Comparison of ENCODE assay signal across 9 mouse cellular contexts in the genomic region with DNA sequence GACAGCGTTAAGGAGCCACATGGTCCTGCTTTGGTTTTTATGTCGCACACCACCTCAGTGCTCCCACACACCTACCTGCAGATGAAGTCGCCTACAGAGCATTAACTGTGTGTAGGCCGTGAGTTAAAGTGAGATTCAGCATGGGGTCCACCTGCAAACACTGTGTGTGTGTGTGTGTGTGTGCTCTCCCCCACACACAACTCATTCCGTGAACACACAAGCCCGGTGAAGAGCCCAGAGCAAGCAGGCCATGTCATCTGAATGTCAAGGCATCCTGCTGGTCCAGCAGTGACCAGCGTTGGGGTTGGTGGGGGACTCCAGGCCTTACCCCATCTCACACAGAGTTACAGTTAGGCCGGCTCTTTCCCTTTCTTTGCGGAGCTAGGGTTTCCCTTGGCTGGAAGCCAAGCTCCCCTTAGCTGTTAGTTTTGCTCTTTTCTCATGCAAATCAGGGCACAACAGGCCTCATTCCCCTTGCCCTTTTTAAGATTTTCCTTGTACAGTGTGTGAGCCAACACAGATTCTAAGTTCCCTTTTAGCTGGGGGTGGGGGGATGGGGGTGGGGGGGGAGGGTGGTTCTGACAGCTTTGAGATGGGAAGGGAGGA.
DNase-seq lines count a peak whose midpoint lies in the region; ATAC-seq and TF ChIP-seq lines count a peak whose summit lies in the region.
"Had no signal": no experiment of that assay in that cellular context is flagged by ENCODE, and none has a peak within 500 bp of the region (broad histone marks: within the 10 kb centered on the region; RNA-seq: fewer than 3 reads in every experiment).

No protein-coding gene starts in this region.

- H3K4me1 ChIP-seq in forebrain, embryonic 12.5 days = peaks cover 43% of the 10 kb centered on the region
- H3K4me1 ChIP-seq in midbrain, embryonic 10.5 days = peaks cover 39% of the 10 kb centered on the region

- no peaks in the 10 kb centered on the region for H3K36me3 ChIP-seq in forebrain, embryonic 12.5 days (replicated peaks)
- no peaks in the 10 kb centered on the region; the same call in 1 of the 2 replicates for H3K36me3 ChIP-seq in midbrain, embryonic 10.5 days

- peak; percentile 51 for DNase-seq in kidney, postnatal 10 days
- DNase-seq in kidney, adult 18-20 months = no peak
- peak; percentile 90 for DNase-seq in R1 (ENCODE audit: low read depth, low spot score)
- DNase-seq in midbrain, embryonic 10.5 days (ENCODE audit: low spot score) = peak; percentile 37
- no peak for DNase-seq in gastrocnemius, adult 2 months
- DNase-seq in c-Kit-positive CD71-positive TER-119-positive erythroid progenitor cells, embryonic 14.5 days (ENCODE audit: low spot score) = no peak
- DNase-seq in heart, postnatal 36 days = no peak

- peak overlapping the region; percentile 94 for H3K27ac ChIP-seq in forebrain, embryonic 12.5 days
- H3K27ac ChIP-seq in midbrain, embryonic 10.5 days (replicated peaks) = peak overlapping the region; percentile 81
- H3K27ac ChIP-seq in gastrocnemius, adult 2 months = no peak overlapping the region

- H3K4me3 ChIP-seq in forebrain, embryonic 12.5 days (replicated peaks) = no peak overlapping the region
- peak overlapping the region; percentile 35; the same call in 1 of the 2 replicates for H3K4me3 ChIP-seq in midbrain, embryonic 10.5 days
- no peak overlapping the region for H3K4me3 ChIP-seq in gastrocnemius, adult 2 months
- H3K4me3 ChIP-seq: megakaryocyte, embryonic 14.5 days had no signal

- H3K9ac ChIP-seq in forebrain, embryonic 12.5 days = peak overlapping the region; percentile 36; the same call in 1 of the 2 replicates

- no peaks in the 10 kb centered on the region for H3K27me3 ChIP-seq in forebrain, embryonic 12.5 days
- 0 out of 2 replicates have a peak, but pooled peaks cover 4% of the 10 kb centered on the region for H3K27me3 ChIP-seq in midbrain, embryonic 10.5 days (ENCODE audit: low read depth, poor library complexity, severe bottlenecking)
- H3K27me3 ChIP-seq: megakaryocyte, embryonic 14.5 days had no signal

- 5% methylated on average over 9 of the region's 9 CpGs for WGBS in forebrain, embryonic 12.5 days
- 14% methylated on average over 9 of the region's 9 CpGs for WGBS in midbrain, embryonic 10.5 days

- intact Hi-C loops in gastrocnemius, adult 2 months (cut with DNase I) = no loop called here
- intact Hi-C loops in heart, postnatal 36 days (cut with DNase I) = no loop called here

- H3K9me3 ChIP-seq in forebrain, embryonic 12.5 days = no peaks in the 10 kb centered on the region
- H3K9me3 ChIP-seq in midbrain, embryonic 10.5 days (replicated peaks) = no peaks in the 10 kb centered on the region
- H3K9me3 ChIP-seq: megakaryocyte, embryonic 14.5 days had no signal

- peak; percentile 90 for ATAC-seq in forebrain, embryonic 12.5 days (ENCODE audit: low FRiP score)

- no peak for TF ChIP-seq CTCF in gastrocnemius, adult 2 months (IDR thresholded peaks at IDR 0.05)

- peak overlapping the region; percentile 37 for H3K4me2 ChIP-seq in forebrain, embryonic 12.5 days

Comparison
In these comparisons a context has a peak if more than half of its experiments do, and no peak if none do; other contexts are left out.
1. DNase-seq: peak in kidney, postnatal 10 days (single experiment), R1 (single experiment) and midbrain, embryonic 10.5 days (single experiment); none in kidney, adult 18-20 months (single experiment), gastrocnemius, adult 2 months (single experiment), c-Kit-positive CD71-positive TER-119-positive erythroid progenitor cells, embryonic 14.5 days (single experiment) and heart, postnatal 36 days (0 of 2).